Mouse (Mus musculus) CD4-positive naive resting alpha-beta T cell, adult 76 days (primary cell): ENCODE measurements around the gene Evpl. TPM values are rescaled to one million over a fixed set of nuclear protein-coding genes. Genes with fewer than 3 reads are reported as not detected.

ENCODE experiments used
- total RNA-seq: library from RNA; stranded (reverse); gene quantifications from one replicate; pipeline ENCODE4 v1.2.4, GENCODE M21; 2023

The Evpl gene
- total RNA-seq, result 0.35 TPM

GRCm38 (mm10) chr11:116237742-116238395 is at the start of gene Evpl:
TSS of gene Evpl (minus strand) at chr11:116238077.

GRCm38 (mm10) chr11:116280751-116281663 is 43.1 kb upstream of the Evpl start, which contains the start of gene Galr2:
TSS of gene Galr2 (plus strand) at chr11:116280939.

GRCm38 (mm10) chr11:116274045-116274666 is 36.3 kb upstream of the Evpl start, which contains the start of gene Srp68:
TSS of gene Srp68 (minus strand) at chr11:116274217.

GRCm38 (mm10) chr11:116198639-116199531 is 39.0 kb downstream of the Evpl start, which contains the start of the genes Ten1 and Acox1:
TSS of gene Ten1 (plus strand) at chr11:116198855.
TSS of gene Acox1 (minus strand) at chr11:116199045.

Other genes starting within 250 kb of the Evpl start
- 12.6 TPM for gene Galk1, start 225.4 kb downstream of the Evpl start, total RNA-seq
- 1,542 TPM for gene H3f3b, start 210.1 kb downstream of the Evpl start, total RNA-seq
- gene Unk, start 207.8 kb downstream of the Evpl start, total RNA-seq, result 62.9 TPM
- gene Unc13d, start 160.1 kb downstream of the Evpl start, total RNA-seq, result 71.6 TPM
- 192 TPM for gene Wbp2, start 151.1 kb downstream of the Evpl start, total RNA-seq
- 0.73 TPM for gene Trim47, start 110.9 kb downstream of the Evpl start, total RNA-seq
- 30.5 TPM for gene Trim65, start 106.9 kb downstream of the Evpl start, total RNA-seq
- 49.6 TPM for gene Mrpl38, start 99.2 kb downstream of the Evpl start, total RNA-seq
- gene Fbf1, start 69.9 kb downstream of the Evpl start, total RNA-seq, result 19.2 TPM
- 31.4 TPM for gene Ten1, start 39.2 kb downstream of the Evpl start, total RNA-seq
- gene Acox1, start 39.0 kb downstream of the Evpl start, total RNA-seq, result 40.6 TPM
- 63.1 TPM for gene Srp68, start 36.1 kb upstream of the Evpl start, total RNA-seq
- gene Galr2, start 42.9 kb upstream of the Evpl start, total RNA-seq, result not detected
- 46.1 TPM for gene Exoc7, start 69.2 kb upstream of the Evpl start, total RNA-seq
- gene Foxj1, start 97.3 kb upstream of the Evpl start, total RNA-seq, result 0.29 TPM
- gene Rnf157, start 175.0 kb upstream of the Evpl start, total RNA-seq, result 13.9 TPM
- 149 TPM for gene Ubald2, start 196.0 kb upstream of the Evpl start, total RNA-seq
- 0.73 TPM for gene Qrich2, start 228.2 kb upstream of the Evpl start, total RNA-seq